Mouse (Mus musculus) testis, adult 2 months (tissue): Measurements from ENCODE around the gene Paxbp1. TPM values are rescaled to one million over a fixed set of nuclear protein-coding genes. Genes with fewer than 3 reads are reported as not detected.

Source experiments
- H3K27ac ChIP-seq: fragments of 200-500 bp; 2 replicates; pipeline ENCODE4 v1.5.1; 2012; ENCODE audit warnings: low read depth, low read length; ENCODE audit not compliant: control insufficient read depth, insufficient read depth
- H3K27me3 ChIP-seq: fragments of 200-500 bp; 2 replicates; pipeline ENCODE4 v1.6.1; 2012; ENCODE audit warnings: mild to moderate bottlenecking, low read length, moderate library complexity; ENCODE audit not compliant: control insufficient read depth, insufficient read depth
- H3K36me3 ChIP-seq: fragments of 200-500 bp; 2 replicates; pipeline ENCODE4 v1.6.1; 2012; ENCODE audit warnings: mild to moderate bottlenecking, low read length; ENCODE audit not compliant: control insufficient read depth, insufficient read depth
- H3K4me1 ChIP-seq: fragments of 200-500 bp; 2 replicates; pipeline ENCODE4 v1.6.1; 2012; ENCODE audit warnings: low read length; ENCODE audit not compliant: control insufficient read depth, insufficient read depth
- H3K4me3 ChIP-seq: fragments of 200-500 bp; 2 replicates; pipeline ENCODE4 v1.5.1; 2012; ENCODE audit warnings: low read depth, mild to moderate bottlenecking, low read length, moderate library complexity, mixed read lengths; ENCODE audit not compliant: control insufficient read depth
- CTCF ChIP-seq: fragments of 200-500 bp; IDR thresholded peaks from 2 replicates; pipeline ENCODE4 v1.5.1; 2012; ENCODE audit warnings: low read depth, mild to moderate bottlenecking, inconsistent platforms, low read length, moderate library complexity; ENCODE audit not compliant: control insufficient read depth, insufficient read depth, insufficient replicate concordance
- POLR2A ChIP-seq: fragments of 200-500 bp; IDR thresholded peaks from 2 replicates; pipeline ENCODE4 v1.6.1; 2012; ENCODE audit warnings: low read depth, mild to moderate bottlenecking, inconsistent platforms, low read length, moderate library complexity; ENCODE audit not compliant: control insufficient read depth
- polyA plus RNA-seq: library from polyadenylated mRNA; depleted of rRNA; stranded (reverse); fragments of >200 nt; gene quantifications from 2 replicates; pipeline ENCODE4 v1.2.3, GENCODE M21; 2012

Gene Paxbp1
- polyA plus RNA-seq, 1 experiment, result 19.9 TPM

GRCm38 (mm10) chr16:91026290-91026689 is 18.1 kb downstream of the Paxbp1 start:
- Histone ChIP-seq H3K36me3 (peaks cover 2% of the 10 kb centered on the region), H3K4me3 (no peak overlapping the region), H3K27me3 (no peaks in the 10 kb centered on the region), H3K27ac (no peak overlapping the region), H3K4me1 (no peaks in the 10 kb centered on the region)
- TF ChIP-seq CTCF (no peak), POLR2A (no peak)

GRCm38 (mm10) chr16:91023384-91023783 is 21.0 kb downstream of the Paxbp1 start:
- TF ChIP-seq CTCF (peak; percentile 25; the same call in 1 of the 2 replicates), POLR2A (no peak)
- H3K27me3 ChIP-seq, result no peaks in the 10 kb centered on the region
- no peak overlapping the region for H3K4me3 ChIP-seq
- H3K27ac ChIP-seq, result no peak overlapping the region
- no peaks in the 10 kb centered on the region for H3K4me1 ChIP-seq
- H3K36me3 ChIP-seq, result no peaks in the 10 kb centered on the region; the same call in none of the 2 replicates

- Histone ChIP-seq H3K27me3 (no peaks in the 10 kb centered on the region), H3K27ac (no peak overlapping the region), H3K36me3 (no peaks in the 10 kb centered on the region; the same call in none of the 2 replicates), H3K4me3 (no peak overlapping the region), H3K4me1 (no peaks in the 10 kb centered on the region)
- no peak for TF ChIP-seq CTCF
- no peak for TF ChIP-seq POLR2A
Measured at GRCm38 (mm10) chr16:91020842-91021483, 23.4 kb downstream of the Paxbp1 start.

- TF ChIP-seq POLR2A (no peak), CTCF (no peak)
- H3K4me1 ChIP-seq, result no peaks in the 10 kb centered on the region
- no peaks in the 10 kb centered on the region for H3K27me3 ChIP-seq
- H3K4me3 ChIP-seq, result no peak overlapping the region
- H3K36me3 ChIP-seq, result no peaks in the 10 kb centered on the region; the same call in 1 of the 2 replicates
- no peak overlapping the region for H3K27ac ChIP-seq
Measured at GRCm38 (mm10) chr16:91019476-91019875, 24.9 kb downstream of the Paxbp1 start.

- no peaks in the 10 kb centered on the region for H3K27me3 ChIP-seq
- no peak overlapping the region for H3K27ac ChIP-seq
- H3K4me3 ChIP-seq, result no peak overlapping the region
- TF ChIP-seq CTCF (no peak), POLR2A (no peak)
- no peaks in the 10 kb centered on the region; the same call in 1 of the 2 replicates for H3K36me3 ChIP-seq
- H3K4me1 ChIP-seq, result no peaks in the 10 kb centered on the region
Measured at GRCm38 (mm10) chr16:91015761-91016160, 28.6 kb downstream of the Paxbp1 start.

- peak overlapping the region; percentile 92 for H3K27ac ChIP-seq
- peak overlapping the region; percentile 91 for H3K4me3 ChIP-seq
- TF ChIP-seq CTCF (no peak), POLR2A (no peak)
Measured at GRCm38 (mm10) chr16:91011847-91012246, 32.5 kb downstream of the Paxbp1 start.

GRCm38 (mm10) chr16:91011021-91011683 is 33.2 kb downstream of the Paxbp1 start, which contains the start of gene Synj1:
Synj1 (minus strand) TSS chr16:91011308.
- H3K4me1 ChIP-seq, result peaks cover 4% of the 10 kb centered on the region; the same call in 1 of the 2 replicates
- H3K27ac ChIP-seq, result peak within 1 kb of the TSS; percentile 92
- no peaks in the 10 kb centered on the region for H3K27me3 ChIP-seq
- TF ChIP-seq POLR2A, result peak; percentile 96
- no peak for TF ChIP-seq CTCF
- no peaks in the 10 kb centered on the region for H3K36me3 ChIP-seq
- H3K4me3 ChIP-seq, result peak within 1 kb of the TSS; percentile 91

More at GRCm38 (mm10) chr16:91011847-91012246, 32.5 kb downstream of the Paxbp1 start:
- peaks cover 4% of the 10 kb centered on the region; the same call in 1 of the 2 replicates for H3K4me1 ChIP-seq
- no peaks in the 10 kb centered on the region for H3K36me3 ChIP-seq
- H3K27me3 ChIP-seq, result no peaks in the 10 kb centered on the region
